Mouse (Mus musculus): ENCODE data around the gene Twsg1.

DNA sequence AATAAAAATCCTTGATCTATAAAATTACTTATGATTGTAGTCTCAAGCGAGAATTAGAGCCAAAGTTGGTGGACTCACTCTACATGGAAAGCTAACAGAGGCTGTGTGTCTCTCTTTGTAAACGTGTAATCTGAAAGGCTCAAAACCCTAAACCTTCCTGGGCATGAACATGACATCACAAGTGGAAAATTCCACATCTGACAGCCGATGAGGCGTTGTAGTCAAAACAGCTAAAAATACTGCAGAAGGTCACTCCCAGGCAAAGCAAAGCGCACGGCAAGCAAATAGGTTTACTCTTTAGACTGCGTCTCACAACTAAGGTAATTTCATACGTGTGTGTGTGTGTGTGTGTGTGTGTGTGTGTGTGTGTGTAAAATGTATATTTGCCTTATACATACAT, 3.7 kb downstream of the Twsg1 start:
- no peak for TF ChIP-seq CTCF (IDR thresholded peaks at IDR 0.05; ENCODE audit: low read depth)
- TF ChIP-seq EP300 (optimal IDR thresholded peaks at IDR 0.05), result no peak
